Mouse (Mus musculus) right cerebral cortex, postnatal 10 days (tissue): ENCODE data around the gene Zscan4-ps3.
"Not testable (repeated sequence)": the region's sequence is repeated elsewhere in the genome, so short reads cannot be mapped to it uniquely, and the experiment has no call there.

ENCODE experiments used
- DNase-seq, 2 experiments: peaks; one replicate each; pipeline ENCODE4 v3.0.0; 2021; ENCODE audit warnings: low spot score in 2 of 2

Gene Zscan4-ps3

GRCm38 (mm10) chr7:11609008-11609407 lies at the start of gene Zscan4-ps3:
Zscan4-ps3 (plus strand) TSS chr7:11609308.
- not testable (repeated sequence) for DNase-seq

- DNase-seq, result not testable (repeated sequence)
Measured at GRCm38 (mm10) chr7:11617082-11617481, 8.0 kb downstream of the Zscan4-ps3 start.
